Mouse (Mus musculus) fibroblast of lung, adult 2 months (primary cell): ENCODE data around the gene Gm3139.
"Not testable (repeated sequence)": the region's sequence is repeated elsewhere in the genome, so short reads cannot be mapped to it uniquely, and the experiment has no call there.

Experiments used
- DNase-seq: peaks from one replicate; pipeline ENCODE4 v3.0.0-alpha.2; 2011; ENCODE audit warnings: low read depth

Gm3139 gene

GRCm38 (mm10) chr5:94525987-94526386 is at the start of gene Gm3139:
TSS of gene Gm3139 (plus strand) at chr5:94526287.
- DNase-seq: not testable (repeated sequence)
